Mouse (Mus musculus) monocyte, adult 5-6 weeks (primary cell): ENCODE data around the gene Dpm2. TPM values are rescaled to one million over a fixed set of nuclear protein-coding genes. Genes with fewer than 3 reads are reported as not detected.

Experiments
- ATAC-seq: fragments of 153-309, 156-312 bp; replicated peaks from 2 replicates; pipeline ENCODE4 v1.8.0; 2017; ENCODE audit warnings: mild to moderate bottlenecking; ENCODE audit not compliant: low TSS enrichment, insufficient number of reproducible peaks, severe bottlenecking, poor library complexity, low FRiP score
- total RNA-seq: library from RNA; stranded (forward); fragments of 200-1000, 200-491, 200-594 nt; gene quantifications from 3 replicates; pipeline ENCODE4 v1.2.3, GENCODE M21; 2017

The Dpm2 gene
- total RNA-seq, 1 experiment from 2014 or later = 17.1 TPM

GRCm38 (mm10) chr2:32576532-32576931, 5.9 kb downstream of the Dpm2 start:
- no peak for ATAC-seq

- no peak for ATAC-seq
Measured at GRCm38 (mm10) chr2:32578146-32579046, 7.7 kb downstream of the Dpm2 start.

- no peak for ATAC-seq
Measured at GRCm38 (mm10) chr2:32581450-32582095, 10.9 kb downstream of the Dpm2 start.

DNA sequence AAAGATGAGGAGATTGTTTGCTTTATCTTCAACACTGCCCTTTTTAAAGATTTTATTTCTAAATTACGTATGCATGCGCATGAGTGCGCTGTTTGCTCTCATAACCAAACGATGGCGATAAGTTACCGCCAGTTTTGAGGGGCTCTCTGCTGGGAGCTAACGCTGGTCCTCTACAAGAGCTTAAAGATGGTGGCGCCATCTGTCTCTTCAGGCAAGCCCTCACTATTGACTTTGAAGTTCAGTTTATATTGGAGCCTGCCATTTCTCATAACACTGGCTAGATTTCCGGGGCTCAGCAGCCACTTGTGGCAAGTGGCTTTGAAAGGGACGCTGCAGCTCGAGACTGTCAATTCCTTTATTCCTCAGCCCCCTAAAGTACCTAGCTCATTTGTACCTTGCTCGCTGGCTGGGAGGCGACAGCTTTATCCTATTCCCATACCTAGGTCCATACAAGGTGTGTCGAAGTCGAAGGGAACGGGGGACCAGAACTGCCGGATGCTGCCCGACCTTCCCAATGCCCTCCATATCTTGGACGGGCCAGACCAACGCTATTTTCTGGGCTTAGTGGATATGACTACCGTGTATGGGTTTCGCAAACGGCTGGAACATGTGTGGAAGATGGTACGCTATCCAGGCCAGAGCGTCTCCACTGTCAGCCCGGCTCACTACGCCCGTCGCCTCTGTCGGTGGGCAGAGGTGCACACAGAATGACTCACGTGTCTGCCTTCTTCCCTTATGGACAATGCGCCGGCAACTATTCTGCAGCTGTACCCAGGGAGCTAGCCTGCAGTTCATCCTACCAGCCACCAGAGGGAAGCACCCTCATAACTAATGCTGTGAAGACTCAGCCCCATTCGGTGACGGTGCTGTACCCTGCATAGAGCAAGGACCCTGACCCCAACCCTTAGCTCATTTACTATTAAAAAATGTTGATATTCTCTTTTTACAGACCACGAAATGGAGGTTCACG, 12.5 kb downstream of the Dpm2 start:
- ATAC-seq = peak; percentile 72

- ATAC-seq = no peak
Measured at GRCm38 (mm10) chr2:32585149-32585714, 14.6 kb downstream of the Dpm2 start.

DNA sequence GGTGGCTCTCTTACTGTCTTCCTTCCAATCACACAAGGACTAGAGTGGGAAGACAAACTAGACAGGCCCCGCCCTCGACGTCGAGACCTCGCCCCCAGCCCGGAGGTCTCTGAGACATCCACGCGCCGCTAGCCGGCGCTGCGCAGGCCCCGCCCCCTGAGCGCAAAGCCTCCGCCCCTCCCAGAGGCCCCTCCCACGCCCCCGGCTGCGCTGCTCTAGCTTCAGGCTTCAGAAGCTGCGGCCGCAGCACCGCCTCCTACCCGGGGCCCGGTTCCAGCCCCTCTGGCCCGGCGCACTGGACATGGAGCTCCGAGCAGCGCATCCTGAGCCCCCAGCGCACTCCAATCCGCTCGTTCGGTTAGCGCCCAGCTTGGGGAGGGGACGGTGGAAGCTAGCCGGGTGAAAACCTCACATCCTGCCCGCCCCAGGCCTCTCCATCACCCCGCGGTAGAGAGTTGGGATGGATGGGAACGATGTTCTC, 16.3 kb downstream of the Dpm2 start, which contains the start of gene St6galnac4:
TSS of gene St6galnac4 (plus strand) at position 225 of the 481 bp plus-strand sequence.
- peak; percentile 72 for ATAC-seq

GRCm38 (mm10) chr2:32587731-32588321, 17.2 kb downstream of the Dpm2 start:
- peak; percentile 53 for ATAC-seq

DNA sequence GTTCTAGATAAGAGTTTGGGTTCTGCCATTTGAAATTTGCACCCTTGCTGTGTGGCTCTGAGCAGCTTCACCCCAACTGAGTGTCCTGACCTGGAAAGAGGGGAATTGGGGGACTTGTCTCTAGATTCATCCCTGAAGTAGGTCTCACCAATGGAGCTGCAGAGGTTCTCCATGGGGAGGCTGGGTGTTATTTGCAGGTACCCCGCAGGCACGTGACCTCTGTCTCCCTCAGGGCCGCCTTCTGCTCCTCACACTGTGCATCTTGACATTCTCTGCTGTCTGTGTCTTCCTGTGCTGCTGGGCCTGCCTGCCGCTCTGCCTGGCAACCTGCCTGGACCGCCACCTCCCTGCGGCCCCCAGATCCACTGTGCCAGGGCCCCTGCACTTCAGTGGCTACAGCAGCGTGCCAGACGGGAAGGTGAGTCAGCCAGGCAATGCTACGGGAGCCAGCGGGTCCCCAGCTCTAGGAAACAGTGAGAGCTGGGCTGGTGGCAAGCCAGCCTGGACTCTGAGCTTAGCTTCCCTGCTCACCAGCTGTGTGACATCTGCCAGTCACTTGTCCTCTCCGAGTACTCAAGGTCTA, 18.6 kb downstream of the Dpm2 start:
- no peak for ATAC-seq

GRCm38 (mm10) chr2:32590224-32590623, 19.6 kb downstream of the Dpm2 start:
- ATAC-seq = no peak

DNA sequence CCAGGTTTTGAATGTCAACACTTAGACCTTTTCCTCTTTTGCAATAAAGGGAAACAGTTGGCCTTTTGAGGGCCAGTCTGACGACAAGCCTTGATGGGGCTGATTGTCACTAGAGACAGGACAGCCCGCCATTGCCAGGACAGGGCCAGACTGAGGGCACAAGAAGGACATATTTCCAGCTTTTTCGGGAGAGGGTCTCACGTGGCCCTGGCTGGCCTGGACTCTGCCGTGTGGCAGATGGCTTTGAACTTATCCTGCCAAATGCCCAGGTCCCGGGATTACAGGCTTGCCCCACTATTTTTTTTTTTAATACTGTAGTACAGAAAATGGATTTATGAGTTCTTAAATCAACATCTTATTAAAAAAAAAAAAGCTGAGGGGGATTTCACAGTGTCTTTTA, 20.6 kb downstream of the Dpm2 start:
- no peak for ATAC-seq

GRCm38 (mm10) chr2:32596725-32597124, 26.1 kb downstream of the Dpm2 start:
- ATAC-seq = no peak

DNA sequence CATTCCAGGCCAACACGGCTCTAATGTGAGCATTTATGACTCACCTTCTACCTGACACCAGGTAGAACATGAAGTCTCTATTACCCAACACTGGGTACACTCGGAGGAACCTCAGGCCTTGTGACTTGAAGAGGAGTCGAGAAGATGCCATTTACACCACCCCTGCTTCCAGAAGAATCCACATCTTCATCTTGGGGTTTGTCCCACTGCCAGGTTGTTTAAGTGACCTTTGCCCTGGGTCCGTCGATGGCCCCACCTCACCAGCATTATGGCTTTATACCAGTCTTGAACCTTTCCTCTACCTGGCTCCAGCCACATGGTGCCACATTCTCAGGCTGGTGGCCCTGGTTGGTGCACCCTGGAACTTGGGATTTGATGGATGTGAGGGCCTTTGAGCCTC, 26.6 kb downstream of the Dpm2 start:
- no peak for ATAC-seq

- no peak for ATAC-seq
Measured at GRCm38 (mm10) chr2:32597699-32598098, 27.0 kb downstream of the Dpm2 start.

DNA sequence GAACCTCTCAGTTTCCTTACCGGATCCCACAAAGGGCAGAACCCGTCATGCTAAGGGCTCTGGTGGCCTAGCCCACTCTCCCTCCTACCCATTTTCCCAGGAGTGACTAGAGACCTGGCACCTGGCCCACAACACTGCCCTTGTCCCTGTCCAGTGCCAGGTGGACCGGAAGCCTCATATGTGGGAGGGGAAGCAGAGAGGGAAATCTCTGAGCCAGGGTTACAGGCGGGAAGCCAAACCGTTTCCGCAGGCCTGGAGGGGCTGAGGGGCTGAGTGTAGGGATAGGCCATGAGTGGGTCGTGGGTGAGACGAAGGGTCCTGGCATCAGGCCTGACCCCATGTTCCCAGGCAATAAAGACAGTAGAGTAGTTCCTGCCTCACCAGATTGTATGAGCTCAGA, 27.8 kb downstream of the Dpm2 start:
- no peak for ATAC-seq

- no peak for ATAC-seq
Measured at GRCm38 (mm10) chr2:32599409-32599808, 28.8 kb downstream of the Dpm2 start, which contains the start of gene St6galnac6. St6galnac6 (plus strand) TSS chr2:32599709.

GRCm38 (mm10) chr2:32601417-32602065, 30.9 kb downstream of the Dpm2 start:
- ATAC-seq = peak; percentile 81

DNA sequence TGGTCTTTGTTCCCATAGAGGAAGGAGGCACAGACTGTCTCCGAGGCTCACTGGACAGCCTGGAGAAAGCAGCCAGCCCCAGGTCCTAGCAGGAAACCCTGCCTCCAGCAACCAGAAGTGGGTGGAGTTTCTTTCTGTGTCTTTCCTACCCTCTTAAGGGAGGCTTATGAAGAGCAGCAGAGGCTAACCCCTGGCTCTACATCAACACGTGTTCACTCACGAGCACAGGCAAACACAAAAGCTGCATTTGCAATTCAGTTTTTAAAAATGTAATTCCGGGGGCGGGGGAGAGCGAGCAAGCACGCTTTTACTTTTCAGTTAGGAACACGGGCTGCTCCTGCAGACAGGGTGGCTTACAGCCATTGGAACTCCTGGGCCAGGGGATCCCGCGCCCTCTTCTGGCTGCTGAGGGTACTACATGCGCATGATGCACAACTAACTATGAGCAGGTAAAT, 32.0 kb downstream of the Dpm2 start:
- ATAC-seq = no peak
